Mouse (Mus musculus) forebrain, postnatal 0 days (tissue): ENCODE measurements around the gene Trappc4. TPM values are rescaled to one million over a fixed set of nuclear protein-coding genes. Genes with fewer than 3 reads are reported as not detected.

Experiments used
- ATAC-seq: fragments of 200-750 bp; cut with Nextera tagmentation; 2 replicates; pipeline ENCODE4 v1.8.0; 2017; ENCODE audit warnings: mild to moderate bottlenecking, moderate library complexity
- DNase-seq: peaks from one replicate; pipeline ENCODE4 v3.0.0-alpha.2; 2015
- H3K27ac ChIP-seq: fragments of 300-500 bp; sonication (generic); 2 replicates; pipeline ENCODE4 v1.5.1; 2014; ENCODE audit warnings: low read depth, mild to moderate bottlenecking, antibody characterized with exemption, low read length, moderate library complexity, mixed read lengths
- H3K27me3 ChIP-seq: fragments of 300-500 bp; sonication (generic); 2 replicates; pipeline ENCODE4 v1.6.1; 2014; ENCODE audit warnings: mild to moderate bottlenecking, low read length, mixed read lengths; ENCODE audit not compliant: insufficient read depth
- H3K36me3 ChIP-seq: fragments of 300-500 bp; sonication (generic); 2 replicates; pipeline ENCODE4 v1.6.1; 2014; ENCODE audit warnings: mild to moderate bottlenecking, moderate library complexity; ENCODE audit not compliant: insufficient read depth
- H3K4me1 ChIP-seq: fragments of 300-500 bp; sonication (generic); 2 replicates; pipeline ENCODE4 v1.6.1; 2014; ENCODE audit warnings: antibody characterized with exemption; ENCODE audit not compliant: insufficient read depth
- H3K4me2 ChIP-seq: fragments of 300-500 bp; sonication (generic); 2 replicates; pipeline ENCODE4 v1.6.1; 2014; ENCODE audit warnings: low read depth, mild to moderate bottlenecking, moderate library complexity
- H3K4me3 ChIP-seq: fragments of 300-500 bp; sonication (generic); 2 replicates; pipeline ENCODE4 v1.5.1; 2014; ENCODE audit warnings: low read depth, low read length, mixed read lengths
- H3K9ac ChIP-seq: fragments of 300-500 bp; sonication (generic); 2 replicates; pipeline ENCODE4 v1.6.1; 2014; ENCODE audit warnings: mild to moderate bottlenecking
- H3K9me3 ChIP-seq: fragments of 300-500 bp; sonication (generic); 2 replicates; pipeline ENCODE4 v1.6.1; 2016; ENCODE audit warnings: low read length
- CTCF ChIP-seq: sonication (generic); IDR thresholded peaks from 2 replicates; pipeline ENCODE4 v1.5.1; 2016; ENCODE audit warnings: antibody characterized with exemption, control low read depth, low read depth
- WGBS: fragments of 180-500 bp; shearing (Covaris S2); extraction: QIAGEN DNeasy Blood & Tissue Kit; methylation state at CpG from one replicate; pipeline ENCODE4 v1.1.7; 2014; 5-methylcytosine and 5-hydroxymethylcytosine counted together
- microRNA-seq, 2 experiments: library from miRNA; unstranded; fragments of <30 nt; microRNA quantifications; one replicate each; pipeline ENCODE4; 2016
- polyA plus RNA-seq: library from polyadenylated mRNA; unstranded; fragments of >200 nt; fragmentation: Nextera tagmentation; extraction: Ambion mirVana; gene quantifications from 2 replicates; pipeline ENCODE4 v1.2.1, GENCODE M21; 2015
- total RNA-seq: library from RNA; depleted of rRNA; stranded (reverse); fragments of >200 nt; gene quantifications from 2 replicates; pipeline ENCODE4 v1.2.3, GENCODE M21; 2014; rRNA removed

Trappc4 gene
- total and polyA plus RNA-seq, 2 experiments from 2014 or later = 195 to 369 TPM

DNA sequence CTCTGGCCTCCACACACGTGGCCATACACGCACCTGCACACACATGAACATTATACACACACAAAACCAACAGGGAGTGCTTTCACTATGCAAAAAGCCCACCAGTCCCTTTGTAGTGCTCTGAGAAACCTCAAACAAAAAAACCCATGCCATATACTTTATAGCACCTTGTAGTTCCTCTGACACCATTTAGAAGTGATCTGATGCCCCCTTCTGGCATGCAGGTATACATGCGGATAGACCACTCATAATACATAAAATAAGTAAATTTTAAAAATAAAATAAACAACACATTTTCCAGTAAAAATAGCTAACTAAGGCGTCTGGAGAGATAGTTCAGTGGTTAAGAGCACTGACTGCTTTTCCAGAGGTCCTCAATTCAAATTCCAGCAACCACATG, 50.2 kb downstream of the Trappc4 start:
- DNase-seq (no peak), ATAC-seq (no peak)
- WGBS = 75% methylated on average over 4 of the region's 4 CpGs
- H3K27me3 ChIP-seq = no peaks in the 10 kb centered on the region
- H3K4me2 ChIP-seq = no peak overlapping the region
- H3K4me3 ChIP-seq = no peak overlapping the region
- TF ChIP-seq CTCF = peak; percentile 58
- H3K9me3 ChIP-seq = no peaks in the 10 kb centered on the region
- peaks cover 62% of the 10 kb centered on the region for H3K36me3 ChIP-seq
- peaks cover 6% of the 10 kb centered on the region for H3K4me1 ChIP-seq
- H3K27ac ChIP-seq = no peak overlapping the region
- no peak overlapping the region for H3K9ac ChIP-seq

Small RNAs within 50 kb of the gene (microRNA-seq; reads per million reads assigned to microRNA genes)
- gene Mir7085 = 0.24 to 0.39 reads per million in 2 experiments

Other genes starting within 250 kb of the Trappc4 start
- gene Cbl, start 173.6 kb downstream of the Trappc4 start, total RNA-seq = 16.0 and 24.4 TPM in 2 replicates
- 6.8 and 14.4 TPM in 2 replicates for gene Cbl, start 173.6 kb downstream of the Trappc4 start, polyA plus RNA-seq
- gene Ccdc153, start 166.9 kb downstream of the Trappc4 start, total RNA-seq = 3.5 and 7.8 TPM in 2 replicates
- 5.0 and 7.0 TPM in 2 replicates for gene Ccdc153, start 166.9 kb downstream of the Trappc4 start, polyA plus RNA-seq
- 0.33 and 1.0 TPM in 2 replicates for gene Pdzd3, start 156.1 kb downstream of the Trappc4 start, total RNA-seq
- gene Pdzd3, start 156.1 kb downstream of the Trappc4 start, polyA plus RNA-seq = 0.43 and 1.0 TPM in 2 replicates
- 5.8 and 5.9 TPM in 2 replicates for gene Nlrx1, start 139.0 kb downstream of the Trappc4 start, total RNA-seq
- gene Nlrx1, start 139.0 kb downstream of the Trappc4 start, polyA plus RNA-seq = 5.7 and 7.1 TPM in 2 replicates
- 30.6 and 45.2 TPM in 2 replicates for gene Abcg4, start 119.0 kb downstream of the Trappc4 start, total RNA-seq
- gene Abcg4, start 119.0 kb downstream of the Trappc4 start, polyA plus RNA-seq = 15.2 and 20.4 TPM in 2 replicates
- gene Hinfp, start 101.9 kb downstream of the Trappc4 start, total RNA-seq = 24.4 and 29.5 TPM in 2 replicates
- 10.7 and 14.2 TPM in 2 replicates for gene Hinfp, start 101.9 kb downstream of the Trappc4 start, polyA plus RNA-seq
- gene C2cd2l, start 87.3 kb downstream of the Trappc4 start, total RNA-seq = 42.9 and 54.2 TPM in 2 replicates
- 26.2 and 33.2 TPM in 2 replicates for gene C2cd2l, start 87.3 kb downstream of the Trappc4 start, polyA plus RNA-seq
- gene Dpagt1, start 81.6 kb downstream of the Trappc4 start, total RNA-seq = 17.7 and 18.3 TPM in 2 replicates
- gene Dpagt1, start 81.6 kb downstream of the Trappc4 start, polyA plus RNA-seq = 30.1 and 30.6 TPM in 2 replicates
- gene H2afx, start 72.9 kb downstream of the Trappc4 start, total RNA-seq = 97.8 and 109 TPM in 2 replicates
- 143 and 149 TPM in 2 replicates for gene H2afx, start 72.9 kb downstream of the Trappc4 start, polyA plus RNA-seq
- 38.1 and 38.6 TPM in 2 replicates for gene Hmbs, start 63.4 kb downstream of the Trappc4 start, total RNA-seq
- gene Hmbs, start 63.4 kb downstream of the Trappc4 start, polyA plus RNA-seq = 53.3 and 55.0 TPM in 2 replicates
- gene Vps11, start 45.9 kb downstream of the Trappc4 start, total RNA-seq = 37.6 and 39.1 TPM in 2 replicates
- gene Vps11, start 45.9 kb downstream of the Trappc4 start, polyA plus RNA-seq = 36.2 and 39.9 TPM in 2 replicates
- gene Hyou1, start 28.1 kb downstream of the Trappc4 start, total RNA-seq = 51.8 and 59.0 TPM in 2 replicates
- gene Hyou1, start 28.1 kb downstream of the Trappc4 start, polyA plus RNA-seq = 14.0 and 17.4 TPM in 2 replicates
- gene Slc37a4, start 10.7 kb downstream of the Trappc4 start, total RNA-seq = 51.6 and 69.5 TPM in 2 replicates
- gene Slc37a4, start 10.7 kb downstream of the Trappc4 start, polyA plus RNA-seq = 32.3 and 39.4 TPM in 2 replicates
- gene Rps25, start 461 bp downstream of the Trappc4 start, total RNA-seq = 704 and 1,244 TPM in 2 replicates
- 1,723 and 2,412 TPM in 2 replicates for gene Rps25, start 461 bp downstream of the Trappc4 start, polyA plus RNA-seq
- gene Ccdc84, start 11.0 kb upstream of the Trappc4 start, total RNA-seq = 24.4 and 24.5 TPM in 2 replicates
- gene Ccdc84, start 11.0 kb upstream of the Trappc4 start, polyA plus RNA-seq = 20.1 and 25.2 TPM in 2 replicates
- not detected in 2 replicates for gene Foxr1, start 33.5 kb upstream of the Trappc4 start, total RNA-seq
- gene Foxr1, start 33.5 kb upstream of the Trappc4 start, polyA plus RNA-seq = not detected in 2 replicates
- not detected in 2 replicates for gene Upk2, start 47.4 kb upstream of the Trappc4 start, total RNA-seq
- not detected in 2 replicates for gene Upk2, start 47.4 kb upstream of the Trappc4 start, polyA plus RNA-seq
- gene Bcl9l, start 75.2 kb upstream of the Trappc4 start, total RNA-seq = 29.2 and 38.7 TPM in 2 replicates
- gene Bcl9l, start 75.2 kb upstream of the Trappc4 start, polyA plus RNA-seq = 9.3 and 13.0 TPM in 2 replicates
- not detected in 2 replicates for gene Cxcr5, start 154.3 kb upstream of the Trappc4 start, total RNA-seq
- gene Cxcr5, start 154.3 kb upstream of the Trappc4 start, polyA plus RNA-seq = not detected in 2 replicates
- 59.2 and 76.2 TPM in 2 replicates for gene Ddx6, start 197.3 kb upstream of the Trappc4 start, total RNA-seq
- 11.1 and 18.3 TPM in 2 replicates for gene Ddx6, start 197.3 kb upstream of the Trappc4 start, polyA plus RNA-seq